Mouse (Mus musculus) myocyte (in vitro differentiated cells): ENCODE results near the gene Arhgap17.

Source experiments
- POLR2A ChIP-seq: IDR thresholded peaks from one replicate; pipeline ENCODE4 v1.6.1; 2011; ENCODE audit warnings: low read depth, mild to moderate bottlenecking, control low read depth, moderate library complexity; ENCODE audit not compliant: insufficient read length
- TCF12 ChIP-seq: IDR thresholded peaks from one replicate; pipeline ENCODE4 v1.6.1; 2011; ENCODE audit warnings: mild to moderate bottlenecking, control low read depth; ENCODE audit not compliant: poor library complexity, insufficient read depth, severe bottlenecking
- USF1 ChIP-seq: IDR thresholded peaks from one replicate; pipeline ENCODE4 v1.6.1; 2011; ENCODE audit warnings: low read depth, mild to moderate bottlenecking, control low read depth, moderate library complexity

GRCm38 (mm10) chr7:123396900-123397299 lies 27.2 kb upstream of the Arhgap17 start:
- TF ChIP-seq POLR2A (no peak), USF1 (no peak), TCF12 (no peak)
